Mouse (Mus musculus) kidney, adult 2 months (tissue): ENCODE data around the gene Olfr1315-ps1. TPM values are rescaled to one million over a fixed set of nuclear protein-coding genes. Genes with fewer than 3 reads are reported as not detected.

Experiments
- DNase-seq: peaks from one replicate; pipeline ENCODE4 v3.0.0; 2021
- H3K27ac ChIP-seq: fragments of 200-500 bp; 2 replicates; pipeline ENCODE4 v1.5.1; 2012; ENCODE audit warnings: low read depth, low read length, control low read depth, inconsistent platforms; ENCODE audit not compliant: insufficient read depth
- H3K27me3 ChIP-seq: fragments of 200-500 bp; replicated peaks from 2 replicates; pipeline ENCODE4 v1.6.1; 2012; ENCODE audit warnings: mild to moderate bottlenecking, moderate library complexity, low read length, inconsistent platforms; ENCODE audit not compliant: control insufficient read depth, insufficient read depth
- H3K36me3 ChIP-seq: fragments of 200-500 bp; 2 replicates; pipeline ENCODE4 v1.6.1; 2012; ENCODE audit warnings: mild to moderate bottlenecking, moderate library complexity, low read length, inconsistent platforms; ENCODE audit not compliant: control insufficient read depth, insufficient read depth
- H3K4me1 ChIP-seq: fragments of 200-500 bp; 2 replicates; pipeline ENCODE4 v1.6.1; 2011; ENCODE audit warnings: low read length; ENCODE audit not compliant: control insufficient read depth, insufficient read depth
- H3K4me3 ChIP-seq: fragments of 200-500 bp; 2 replicates; pipeline ENCODE4 v1.5.1; 2011; ENCODE audit warnings: mild to moderate bottlenecking, low read depth, low read length, control low read depth; ENCODE audit not compliant: insufficient read depth
- CTCF ChIP-seq: fragments of 200-500 bp; conservative IDR thresholded peaks from 2 replicates; pipeline ENCODE4 v1.5.1; 2011; ENCODE audit warnings: low read depth, mild to moderate bottlenecking, control low read depth, low read length, moderate library complexity, mixed read lengths; ENCODE audit not compliant: insufficient read depth, insufficient read length
- POLR2A ChIP-seq: fragments of 200-500 bp; IDR thresholded peaks from one replicate; pipeline ENCODE4 v1.6.1; 2011; ENCODE audit warnings: low read depth, low read length, control low read depth
- WGBS: fragments of 180-500 bp; shearing (Covaris S2); methylation state at CpG from one replicate; pipeline ENCODE4 v1.1.7; 2018; 5-methylcytosine and 5-hydroxymethylcytosine counted together
- polyA plus RNA-seq: library from polyadenylated mRNA; depleted of rRNA; stranded (reverse); fragments of >200 nt; gene quantifications from 2 replicates; pipeline ENCODE4 v1.2.3, GENCODE M21; 2012; rRNA removed

Gene Olfr1315-ps1
- polyA plus RNA-seq = not detected in 2 replicates

GRCm38 (mm10) chr2:112115340-112115739 lies at the start of gene Olfr1315-ps1:
Olfr1315-ps1 (minus strand) TSS chr2:112115440.
- H3K36me3 ChIP-seq = no peaks in the 10 kb centered on the region
- 70% methylated on average over 1 of the region's 1 CpGs for WGBS
- no peak within 1 kb of the TSS for H3K4me3 ChIP-seq
- no peaks in the 10 kb centered on the region for H3K4me1 ChIP-seq
- H3K27ac ChIP-seq = no peak within 1 kb of the TSS
- H3K27me3 ChIP-seq = no peaks in the 10 kb centered on the region
- TF ChIP-seq CTCF = no peak
- no peak for TF ChIP-seq POLR2A
- no peak for DNase-seq

GRCm38 (mm10) chr2:112153898-112154297 lies 38.7 kb upstream of the Olfr1315-ps1 start, which contains the start of gene Olfr1318:
Olfr1318 (plus strand) TSS chr2:112154198.
- Histone ChIP-seq H3K27ac (no peak within 1 kb of the TSS), H3K27me3 (no peaks in the 10 kb centered on the region), H3K4me3 (no peak within 1 kb of the TSS), H3K36me3 (no peaks in the 10 kb centered on the region), H3K4me1 (no peaks in the 10 kb centered on the region)
- DNase-seq = no peak
- no peak for TF ChIP-seq POLR2A
- no peak for TF ChIP-seq CTCF

- no peak for TF ChIP-seq POLR2A
- TF ChIP-seq CTCF = no peak
- WGBS = 68% methylated on average over 2 of the region's 2 CpGs
- Histone ChIP-seq H3K27me3 (no peaks in the 10 kb centered on the region), H3K4me1 (no peaks in the 10 kb centered on the region), H3K27ac (no peak within 1 kb of the TSS), H3K4me3 (no peak within 1 kb of the TSS), H3K36me3 (no peaks in the 10 kb centered on the region)
- DNase-seq = no peak
Measured at GRCm38 (mm10) chr2:112140029-112140428, 24.8 kb upstream of the Olfr1315-ps1 start, which contains the start of gene Olfr1317. Olfr1317 (plus strand) TSS chr2:112140329.

GRCm38 (mm10) chr2:112134877-112135276 lies 19.6 kb upstream of the Olfr1315-ps1 start, which contains the start of gene Olfr1316:
Olfr1316 (minus strand) TSS chr2:112134977.
- no peak within 1 kb of the TSS for H3K27ac ChIP-seq
- no peak within 1 kb of the TSS for H3K4me3 ChIP-seq
- TF ChIP-seq CTCF (no peak), POLR2A (no peak)
- H3K36me3 ChIP-seq = no peaks in the 10 kb centered on the region
- no peaks in the 10 kb centered on the region for H3K4me1 ChIP-seq
- WGBS = 79% methylated on average over 2 of the region's 2 CpGs
- H3K27me3 ChIP-seq = no peaks in the 10 kb centered on the region
- DNase-seq = no peak

- Histone ChIP-seq H3K4me3 (no peak within 1 kb of the TSS), H3K27me3 (no peaks in the 10 kb centered on the region), H3K36me3 (no peaks in the 10 kb centered on the region), H3K27ac (no peak within 1 kb of the TSS), H3K4me1 (no peaks in the 10 kb centered on the region)
- no peak for DNase-seq
- TF ChIP-seq POLR2A = no peak
Measured at GRCm38 (mm10) chr2:112096681-112097080, 18.6 kb downstream of the Olfr1315-ps1 start, which contains the start of gene Olfr1314. Olfr1314 (minus strand) TSS chr2:112096781.

GRCm38 (mm10) chr2:112077743-112078142 lies 37.5 kb downstream of the Olfr1315-ps1 start, which contains the start of gene Olfr1313:
Olfr1313 (minus strand) TSS chr2:112077843.
- no peaks in the 10 kb centered on the region for H3K27me3 ChIP-seq
- no peaks in the 10 kb centered on the region for H3K36me3 ChIP-seq
- H3K4me3 ChIP-seq = no peak within 1 kb of the TSS
- TF ChIP-seq POLR2A (no peak), CTCF (no peak)
- DNase-seq = no peak
- no peaks in the 10 kb centered on the region for H3K4me1 ChIP-seq
- H3K27ac ChIP-seq = no peak within 1 kb of the TSS

Other genes with a start within 250 kb of the Olfr1315-ps1 start
- gene Olfr1305, start 238.3 kb downstream of the Olfr1315-ps1 start, polyA plus RNA-seq = not detected in 2 replicates
- gene Olfr1306, start 199.2 kb downstream of the Olfr1315-ps1 start, polyA plus RNA-seq = not detected in 2 replicates
- not detected in 2 replicates for gene Olfr1307, start 166.0 kb downstream of the Olfr1315-ps1 start, polyA plus RNA-seq
- gene Olfr1308, start 150.5 kb downstream of the Olfr1315-ps1 start, polyA plus RNA-seq = not detected in 2 replicates
- gene Olfr1309, start 125.2 kb downstream of the Olfr1315-ps1 start, polyA plus RNA-seq = not detected in 2 replicates
- gene Olfr1310, start 102.7 kb downstream of the Olfr1315-ps1 start, polyA plus RNA-seq = not detected in 2 replicates
- not detected in 2 replicates for gene Olfr1311, start 91.0 kb downstream of the Olfr1315-ps1 start, polyA plus RNA-seq
- not detected in 2 replicates for gene Olfr1312, start 65.2 kb downstream of the Olfr1315-ps1 start, polyA plus RNA-seq
- not detected in 2 replicates for gene Olfr1313, start 37.6 kb downstream of the Olfr1315-ps1 start, polyA plus RNA-seq
- not detected in 2 replicates for gene Olfr1314, start 18.7 kb downstream of the Olfr1315-ps1 start, polyA plus RNA-seq
- gene Olfr1316, start 19.5 kb upstream of the Olfr1315-ps1 start, polyA plus RNA-seq = not detected in 2 replicates
- not detected in 2 replicates for gene Olfr1317, start 24.9 kb upstream of the Olfr1315-ps1 start, polyA plus RNA-seq
- gene Olfr1318, start 38.8 kb upstream of the Olfr1315-ps1 start, polyA plus RNA-seq = not detected in 2 replicates
- 22.5 and 22.6 TPM in 2 replicates for gene Lpcat4, start 124.0 kb upstream of the Olfr1315-ps1 start, polyA plus RNA-seq
- gene Nutm1, start 143.9 kb upstream of the Olfr1315-ps1 start, polyA plus RNA-seq = 0.02 TPM in 1 of 2 replicates, not detected in the other
- 166 and 167 TPM in 2 replicates for gene Nop10, start 146.5 kb upstream of the Olfr1315-ps1 start, polyA plus RNA-seq
- gene Slc12a6, start 150.4 kb upstream of the Olfr1315-ps1 start, polyA plus RNA-seq = 27.8 and 29.6 TPM in 2 replicates
- not detected in 2 replicates for gene Gm21985, start 150.9 kb upstream of the Olfr1315-ps1 start, polyA plus RNA-seq